Mouse (Mus musculus) E14TG2a.4 (cell line): Measurements from ENCODE around the gene Gm20517.

Experiments
- CTCF ChIP-seq: conservative IDR thresholded peaks from 2 replicates; pipeline ENCODE4 v1.5.1; 2014; ENCODE audit warnings: low read length
- POU5F1 ChIP-seq: IDR thresholded peaks from 2 replicates; pipeline ENCODE4 v1.6.1; 2014; ENCODE audit warnings: low read length, borderline replicate concordance

DNA sequence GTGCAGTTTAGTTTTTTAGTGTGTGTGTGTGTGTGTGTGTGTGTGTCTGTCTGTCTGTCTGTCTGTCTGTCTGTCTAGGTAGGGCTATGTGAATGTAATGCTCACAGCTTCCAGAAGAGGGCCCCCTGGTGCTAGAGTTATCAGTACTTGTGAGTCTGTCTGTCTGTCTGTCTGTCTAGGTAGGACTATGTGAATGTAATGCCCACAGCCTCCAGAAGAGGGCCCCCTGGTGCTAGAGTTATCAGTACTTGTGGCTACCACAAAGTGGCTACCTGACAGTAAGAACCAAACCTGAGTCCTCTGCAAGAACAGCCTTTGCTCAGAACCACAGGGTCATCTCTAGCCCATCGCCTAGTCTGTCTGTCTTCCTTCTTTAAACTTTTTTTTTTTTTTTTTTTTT is 35.3 kb downstream of the Gm20517 start:
- TF ChIP-seq CTCF (peak; percentile 67), POU5F1 (no peak)
